Mouse (Mus musculus): Measurements from ENCODE around the gene Ptgds.
A peak's percentile ranks its signal among the peaks of the same experiment; 100 is the strongest.

Gene Ptgds

GRCm38 (mm10) chr2:25469969-25470368 lies at the start of gene Ptgds:
Gene Ptgds (minus strand): TSS chr2:25470046.
- no peak for DNase-seq (ENCODE audit: extremely low spot score)

- DNase-seq (ENCODE audit: extremely low spot score) = no peak
Measured at GRCm38 (mm10) chr2:25509912-25510311, 40.1 kb upstream of the Ptgds start.

DNA sequence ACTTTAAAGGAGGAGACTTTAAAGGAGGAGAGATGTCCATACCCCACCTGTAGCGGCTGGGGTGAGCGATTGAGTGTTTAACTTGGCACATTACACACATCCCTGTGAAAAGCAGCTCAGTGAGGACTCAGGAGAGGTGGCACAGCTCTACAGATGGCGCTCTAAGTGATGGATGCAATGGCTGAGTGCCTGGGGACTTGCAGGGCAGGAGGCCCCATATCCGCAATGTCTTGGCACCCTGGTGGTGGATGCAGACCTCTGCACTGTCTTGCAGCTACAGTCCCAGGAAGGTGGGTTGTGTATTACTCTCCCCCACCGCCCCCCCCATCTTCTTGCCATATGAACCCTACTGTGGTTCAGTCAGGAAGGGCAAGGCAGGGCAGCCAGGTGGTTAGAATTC lies 37.1 kb upstream of the Ptgds start:
- DNase-seq (ENCODE audit: extremely low spot score) = no peak

DNA sequence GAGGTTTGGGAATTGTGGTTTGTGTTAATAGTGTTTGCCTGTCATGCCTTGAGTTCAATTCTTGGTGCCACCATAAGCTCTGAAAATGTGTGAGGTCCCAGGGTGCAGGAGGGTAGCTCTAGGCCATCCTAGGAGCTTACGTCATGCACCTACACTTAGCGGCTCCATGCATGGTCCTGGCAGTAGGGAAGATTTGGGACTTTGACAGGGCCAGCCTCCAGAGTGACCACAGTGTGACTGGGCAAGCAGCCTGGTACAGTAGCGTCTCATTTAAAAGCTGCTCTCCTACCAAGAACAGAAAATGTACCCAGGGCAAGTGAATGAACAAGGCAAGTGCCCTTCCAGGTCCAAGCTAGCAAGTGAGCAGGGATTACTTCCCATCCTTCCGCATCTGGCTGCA lies 36.0 kb upstream of the Ptgds start:
- no peak for DNase-seq (ENCODE audit: extremely low spot score)

GRCm38 (mm10) chr2:25505000-25505399 lies 35.2 kb upstream of the Ptgds start:
- no peak for DNase-seq (ENCODE audit: extremely low spot score)

- DNase-seq (ENCODE audit: extremely low spot score) = no peak
Measured at GRCm38 (mm10) chr2:25504538-25504937, 34.7 kb upstream of the Ptgds start.

DNA sequence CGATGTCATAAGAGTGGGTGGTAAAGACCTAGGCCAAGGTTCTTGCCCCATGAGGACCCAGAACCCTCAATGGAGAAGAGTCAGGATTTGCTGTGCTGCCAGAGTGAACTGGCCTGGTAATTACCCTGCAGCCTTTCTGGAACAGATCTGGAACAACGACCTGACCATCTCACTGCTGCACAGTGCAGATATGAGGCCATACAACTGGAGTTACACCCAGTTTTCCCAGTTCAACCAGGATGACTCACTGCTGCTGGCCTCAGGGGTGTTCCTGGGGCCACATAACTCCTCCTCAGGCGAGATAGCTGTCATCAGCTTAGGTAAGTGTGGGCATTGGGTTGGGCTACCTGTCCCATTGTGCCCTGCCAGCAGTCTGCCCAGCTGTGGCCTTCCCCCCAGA lies 32.9 kb upstream of the Ptgds start:
- no peak for DNase-seq (ENCODE audit: extremely low spot score)

DNA sequence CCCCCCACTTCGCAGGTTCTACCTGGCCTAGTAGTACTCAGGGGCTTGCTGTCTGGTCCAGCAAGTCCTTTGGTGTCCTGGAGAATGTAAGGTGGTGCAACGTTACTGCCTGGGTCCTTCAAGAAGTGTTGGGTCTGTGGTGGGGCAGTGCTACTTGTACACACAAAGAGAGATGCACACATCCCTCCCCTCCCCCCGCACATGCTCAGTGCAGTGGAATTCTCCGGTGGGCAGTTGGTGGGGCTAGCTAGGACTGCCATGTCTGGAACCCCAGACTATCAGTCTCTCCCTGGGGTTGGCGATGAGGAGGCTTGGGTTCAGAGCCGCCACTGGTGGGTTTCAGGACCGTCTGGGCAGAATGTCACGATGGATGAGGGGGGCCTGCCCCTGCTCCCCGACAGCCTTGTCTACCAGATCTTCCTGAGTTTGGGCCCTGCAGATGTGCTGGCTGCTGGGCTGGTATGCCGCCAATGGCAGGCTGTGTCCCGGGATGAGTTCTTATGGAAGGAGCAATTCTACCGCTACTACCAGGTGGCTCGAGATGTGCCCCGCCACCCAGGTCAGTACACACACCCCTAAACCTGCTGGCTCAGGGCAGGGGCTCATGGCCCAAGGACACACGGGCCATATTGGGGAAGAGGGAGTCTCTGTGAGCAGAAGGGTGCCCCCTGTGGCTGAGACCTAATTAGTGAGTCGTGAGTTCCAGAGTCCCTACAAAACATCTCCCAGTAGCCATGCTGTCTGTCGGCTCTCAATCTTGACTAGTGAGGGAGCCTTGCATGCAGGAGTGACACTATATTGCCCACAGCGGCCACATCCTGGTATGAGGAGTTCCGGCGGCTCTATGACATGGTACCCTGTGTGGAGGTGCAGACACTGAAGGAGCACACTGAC lies 32.0 kb upstream of the Ptgds start, which contains the start of gene C8g:
C8g (minus strand) TSS at position 127 of the 894 bp plus-strand sequence.
- DNase-seq (ENCODE audit: extremely low spot score) = peak; percentile 20

DNA sequence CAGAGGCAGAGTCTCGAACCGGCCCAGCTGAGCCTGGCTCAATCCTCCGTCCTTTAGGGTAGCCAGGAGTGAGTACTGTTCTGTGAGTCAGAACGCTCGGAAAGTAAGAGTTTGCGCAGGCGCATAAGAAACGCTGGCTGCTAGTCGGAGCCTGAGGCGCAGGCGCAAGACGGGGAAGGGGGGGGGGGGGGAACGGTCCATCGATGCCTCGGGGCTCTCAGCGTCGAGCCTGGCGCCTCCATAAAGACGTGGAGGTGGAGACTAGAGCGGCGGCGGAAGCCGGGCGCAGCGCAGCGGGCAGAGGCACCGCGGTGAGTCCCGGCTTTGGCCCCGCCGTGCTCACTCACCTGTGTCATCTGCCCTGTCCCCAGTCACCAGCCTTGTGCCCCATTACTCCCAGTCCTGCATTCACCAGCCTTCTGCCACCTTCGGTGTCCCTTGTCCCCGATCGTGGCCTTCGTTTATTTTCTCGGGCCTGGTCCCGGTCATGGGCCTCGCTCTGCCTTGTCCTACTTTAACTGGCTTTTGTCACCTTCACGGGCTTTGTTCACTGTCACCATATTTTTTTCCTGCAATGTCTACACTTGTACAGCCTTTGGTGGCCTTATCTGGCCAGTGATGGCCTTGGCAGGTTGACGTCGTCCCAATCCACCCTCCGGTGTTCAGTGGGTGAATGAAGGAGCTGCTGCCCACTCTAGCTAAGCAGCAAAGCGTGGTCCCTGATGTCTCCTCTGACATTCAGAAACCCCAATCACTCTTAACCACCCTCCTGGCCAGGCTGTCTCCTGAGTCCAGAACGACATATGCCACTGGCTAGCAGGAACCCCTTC lies 30.9 kb upstream of the Ptgds start, which contains the start of gene Fbxw5:
Fbxw5 (plus strand) TSS at position 175 of the 830 bp plus-strand sequence.
- peak; percentile 95 for DNase-seq (ENCODE audit: extremely low spot score)

DNA sequence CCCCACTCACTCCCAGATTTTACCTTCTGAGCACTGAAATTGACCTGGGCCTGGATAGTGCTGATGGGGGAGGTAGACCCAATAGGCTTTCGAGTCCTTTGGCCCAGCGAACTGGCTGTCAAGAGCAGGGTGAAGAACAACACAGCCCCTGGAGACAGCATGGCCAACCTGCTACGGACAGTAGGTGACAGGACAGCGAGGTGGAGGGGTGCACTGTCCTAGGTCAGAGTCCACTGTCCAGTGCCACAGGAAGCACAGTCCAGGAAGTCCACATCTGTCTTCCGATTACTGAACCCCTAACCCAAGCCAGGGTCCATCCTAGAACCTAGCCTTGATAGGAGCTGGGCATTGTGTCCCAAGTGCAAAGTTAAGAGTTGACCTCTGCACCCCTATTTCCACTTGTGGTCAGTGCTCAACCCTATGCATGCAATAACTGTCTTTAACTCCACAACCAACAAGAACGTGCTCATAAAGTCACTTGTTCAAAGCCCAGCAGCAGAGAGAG lies 30.3 kb upstream of the Ptgds start:
- peak; percentile 9 for DNase-seq (ENCODE audit: extremely low spot score)

DNA sequence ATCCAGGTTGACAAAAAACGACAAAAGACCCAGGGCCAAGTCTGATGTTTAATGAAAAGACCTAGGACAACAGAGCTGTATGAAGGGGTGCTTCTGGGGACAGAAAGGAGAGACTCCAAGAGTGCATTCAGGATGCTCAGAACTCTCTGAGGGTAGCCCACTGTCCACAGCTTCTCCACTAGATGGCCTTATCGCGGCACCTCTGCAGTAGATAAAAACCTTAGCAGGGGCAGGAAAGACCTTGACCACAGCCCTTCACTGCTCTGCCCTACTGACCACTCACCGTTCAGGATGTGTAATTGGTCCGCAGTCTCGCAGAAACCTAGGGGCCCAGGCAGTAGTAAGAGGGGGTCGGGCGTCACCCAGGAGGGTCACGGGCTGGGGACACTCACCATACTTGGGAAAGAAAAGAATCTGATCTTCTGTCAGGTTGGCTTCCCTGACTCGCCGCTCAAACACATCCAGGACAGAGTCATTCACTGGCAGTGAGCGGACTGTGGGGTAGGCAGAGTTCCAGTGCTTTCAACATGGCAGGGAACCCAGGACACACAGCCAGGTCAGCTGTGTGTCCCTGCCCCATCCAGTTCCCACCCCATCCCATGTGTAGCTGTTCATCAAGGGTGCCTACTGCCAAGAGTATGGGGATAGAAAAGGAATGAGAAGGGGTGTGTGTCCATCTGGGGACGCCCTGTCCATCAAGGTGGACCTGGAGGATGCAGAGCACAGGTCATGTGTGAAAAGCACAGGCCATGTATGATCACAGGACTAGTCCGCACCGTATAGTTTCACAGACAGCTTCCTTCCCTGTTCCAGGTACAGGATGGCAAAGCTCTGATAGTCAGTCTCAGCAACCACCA lies 29.0 kb upstream of the Ptgds start:
- no peak for DNase-seq (ENCODE audit: extremely low spot score)

GRCm38 (mm10) chr2:25497846-25498575 lies 28.2 kb upstream of the Ptgds start:
- no peak for DNase-seq (ENCODE audit: extremely low spot score)

- peak; percentile 31 for DNase-seq (ENCODE audit: extremely low spot score)
Measured at GRCm38 (mm10) chr2:25496462-25496861, 26.6 kb upstream of the Ptgds start.

GRCm38 (mm10) chr2:25493476-25493961 lies 23.7 kb upstream of the Ptgds start, which contains the start of gene Lcn12:
Gene Lcn12 (minus strand): TSS chr2:25493911.
- DNase-seq (ENCODE audit: extremely low spot score) = no peak

GRCm38 (mm10) chr2:25492988-25493387 lies 23.1 kb upstream of the Ptgds start:
- no peak for DNase-seq (ENCODE audit: extremely low spot score)

- no peak for DNase-seq (ENCODE audit: extremely low spot score)
Measured at GRCm38 (mm10) chr2:25488671-25489068, 18.8 kb upstream of the Ptgds start.

- DNase-seq (ENCODE audit: extremely low spot score) = no peak
Measured at GRCm38 (mm10) chr2:25487965-25488670, 18.3 kb upstream of the Ptgds start.

DNA sequence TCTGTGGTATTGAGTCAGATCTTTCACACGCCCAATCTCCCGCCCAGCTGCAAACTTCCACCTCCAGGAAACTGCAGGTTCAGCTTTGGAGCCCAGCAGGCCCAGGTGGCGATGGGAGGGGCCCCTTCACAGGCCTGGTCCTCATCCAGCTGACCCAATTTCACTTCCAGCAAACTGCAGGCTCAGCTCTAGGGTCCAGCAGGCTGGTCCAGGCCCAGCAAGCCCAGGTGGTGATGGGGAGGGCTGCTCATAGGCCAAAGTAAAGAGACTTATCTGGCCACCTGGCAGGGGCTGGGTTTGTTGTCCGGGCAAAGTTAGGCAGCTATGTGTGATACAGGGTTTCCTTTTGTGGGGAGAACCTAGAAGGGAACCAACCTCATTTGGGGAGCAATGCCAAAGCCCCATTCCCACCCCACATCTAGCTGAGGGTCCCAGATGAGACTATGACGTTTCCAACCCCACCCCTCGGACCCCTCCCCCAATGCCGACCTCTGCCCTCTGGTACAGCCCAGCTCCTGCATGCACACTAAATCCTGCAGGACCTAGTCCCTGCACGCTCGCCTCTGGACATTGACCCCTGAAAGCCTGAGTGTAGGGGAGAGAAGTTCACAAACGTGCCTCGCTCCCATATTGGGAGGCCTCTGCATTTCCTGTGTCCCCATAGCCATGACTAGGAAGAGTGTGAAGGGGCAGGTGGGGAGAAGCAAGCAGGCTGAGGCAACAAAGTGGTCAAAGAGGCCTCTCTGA lies 15.2 kb upstream of the Ptgds start:
- DNase-seq (ENCODE audit: extremely low spot score) = no peak

DNA sequence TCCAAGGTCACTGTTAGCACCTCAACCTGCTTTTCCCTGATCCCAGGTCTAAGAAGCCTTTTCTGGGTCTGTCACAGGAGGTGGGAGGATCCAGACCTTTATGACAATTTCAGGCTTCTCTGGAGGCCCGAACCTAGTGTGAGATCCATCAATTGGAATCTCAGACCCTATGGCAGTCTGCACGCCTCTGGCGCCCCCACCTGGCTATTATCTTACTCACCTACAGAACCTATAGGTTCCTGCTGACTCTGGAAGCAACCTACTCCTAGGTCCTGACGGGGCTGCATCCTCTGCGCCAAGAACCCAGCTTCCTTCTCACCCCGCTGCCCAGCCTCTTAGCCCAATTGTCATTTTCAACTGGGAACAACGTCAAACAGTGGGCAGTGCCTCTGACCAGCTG lies 13.1 kb upstream of the Ptgds start:
- DNase-seq (ENCODE audit: extremely low spot score) = peak; percentile 21

Data from embryo, embryonic 9.5 days (tissue).